Mouse (Mus musculus): ENCODE results near the gene Gatad2b. TPM values are rescaled to one million over a fixed set of nuclear protein-coding genes. Genes with fewer than 3 reads are reported as not detected.

Gatad2b gene
- total RNA-seq, 2 experiments from 2014 or later, result 90.0 to 112 TPM

DNA sequence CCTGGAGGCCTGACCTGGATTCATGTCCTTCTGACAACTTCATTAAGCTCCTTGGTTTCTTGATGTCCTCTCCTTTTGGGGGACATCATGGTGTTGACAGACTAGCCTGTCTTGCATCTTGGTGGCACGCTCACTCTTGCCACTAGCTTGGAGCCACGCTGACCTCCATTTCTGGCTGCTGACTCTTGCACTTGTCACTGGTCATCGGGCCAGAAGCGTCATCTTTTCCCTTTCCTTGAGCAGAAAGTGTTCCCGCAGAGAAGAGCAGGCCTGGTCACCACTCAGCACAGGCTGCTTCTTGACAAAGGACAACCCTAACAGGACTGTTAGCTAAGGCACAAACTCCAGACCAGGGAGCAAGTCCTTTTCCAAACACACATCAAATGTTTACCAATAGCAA is 113.4 kb downstream of the Gatad2b start:
- no peak for DNase-seq (ENCODE audit: extremely low spot score in 1 of 2, low spot score in 1 of 2)

DNA sequence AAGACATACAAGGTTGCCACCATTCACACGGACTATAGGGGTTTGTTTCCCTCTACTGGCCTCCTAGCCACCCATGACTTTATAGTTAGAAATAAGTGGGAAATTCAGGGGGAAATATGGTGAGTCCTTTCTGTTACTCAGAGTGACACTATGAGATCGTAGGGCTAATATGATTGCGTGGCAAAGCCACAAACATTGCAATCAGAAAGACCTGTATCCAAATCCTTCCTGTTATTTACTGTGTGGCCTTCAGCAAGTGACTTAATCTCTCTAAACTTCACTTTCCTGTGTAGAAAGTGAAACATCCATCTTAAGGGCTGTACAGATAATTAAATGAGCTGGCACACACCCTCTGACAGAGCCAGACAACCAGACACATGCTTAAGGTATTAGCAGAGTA is 115.7 kb downstream of the Gatad2b start:
- DNase-seq (ENCODE audit: extremely low spot score in 1 of 2, low spot score in 1 of 2), result no peak

DNA sequence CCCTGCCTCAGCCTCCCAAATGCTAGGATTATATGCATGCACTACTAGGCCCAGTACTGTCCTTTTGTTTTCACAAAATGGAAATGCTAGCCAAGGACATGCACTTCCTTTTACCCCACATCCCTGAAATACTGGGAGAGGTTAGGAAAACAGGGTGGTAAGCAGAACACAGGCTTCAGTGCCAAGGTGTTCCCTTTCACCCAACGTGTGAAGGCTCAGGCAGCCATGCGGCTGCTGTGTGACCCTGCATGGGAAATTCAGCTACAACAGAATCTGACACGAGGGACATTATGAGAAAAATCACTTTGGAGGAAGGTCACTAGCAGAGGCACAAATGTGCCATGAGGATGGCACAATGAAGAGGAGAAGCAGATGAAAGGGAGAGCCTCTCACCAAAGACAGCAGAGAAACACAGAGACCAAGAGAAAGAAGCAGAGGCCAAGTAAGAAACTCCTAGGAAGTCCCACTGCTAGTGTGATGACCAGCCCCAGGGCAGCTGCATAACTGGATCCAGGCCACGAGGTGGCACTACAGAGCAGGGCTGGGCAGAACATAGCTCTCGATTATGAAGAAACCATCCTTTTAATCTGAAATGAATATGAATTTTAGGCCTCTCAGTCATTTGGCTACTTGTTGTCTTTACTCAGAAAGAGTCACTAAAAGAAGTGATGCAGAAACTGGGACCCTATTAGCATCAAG is 119.5 kb downstream of the Gatad2b start:
- peak; percentile 51 to 72 for DNase-seq (ENCODE audit: extremely low spot score in 1 of 2, low spot score in 1 of 2)

DNA sequence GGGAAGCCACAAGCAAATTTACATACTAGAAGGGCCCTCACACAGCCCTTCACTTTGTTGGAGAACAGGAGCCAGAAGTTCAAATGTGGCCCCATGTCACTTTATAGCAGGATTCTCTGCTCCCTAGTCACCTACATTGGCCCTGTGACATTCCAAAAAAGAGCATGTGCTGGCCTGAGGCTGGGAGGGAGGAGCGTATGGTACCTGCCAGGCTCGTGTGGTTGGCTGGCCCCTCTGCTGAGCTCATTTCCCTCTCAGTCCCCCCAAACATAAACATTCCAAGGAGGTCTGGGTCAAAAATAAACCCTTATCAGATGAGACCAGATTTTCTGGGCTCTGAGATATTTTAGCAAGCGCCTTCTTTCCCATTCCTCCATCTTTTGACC is 120.0 kb downstream of the Gatad2b start:
- no peak for DNase-seq (ENCODE audit: extremely low spot score in 1 of 2, low spot score in 1 of 2)

Small RNA genes lying within 50 kb of the gene (microRNA-seq; reads per million reads assigned to microRNA genes)
- 0.37 to 1.4 reads per million in 2 experiments for gene Mir7012

Other genes with a start within 250 kb of the Gatad2b start
- 10 to 100 TPM; 88.7 to 91.7 TPM for gene 4933434E20Rik, start 241.5 kb upstream of the Gatad2b start, total RNA-seq (2021)
- gene Ubap2l, start 240.6 kb upstream of the Gatad2b start, total RNA-seq (2021), result 100 to 1,000 TPM; 144 to 181 TPM
- 100 to 1,000 TPM; 164 to 185 TPM for gene Tpm3, start 220.5 kb upstream of the Gatad2b start, total RNA-seq (2021)
- gene Nup210l, start 189.0 kb upstream of the Gatad2b start, total RNA-seq (2021), result under 1 TPM; 0.42 to 0.59 TPM
- gene Rps27, start 79.5 kb upstream of the Gatad2b start, total RNA-seq (2021), result 100 to 1,000 TPM; 806 to 871 TPM
- 1 to 10 TPM; 7.5 to 8.9 TPM for gene Rab13, start 79.5 kb upstream of the Gatad2b start, total RNA-seq (2021)
- 10 to 100 TPM; 42.4 to 43.4 TPM for gene Jtb, start 61.6 kb upstream of the Gatad2b start, total RNA-seq (2021)
- gene Creb3l4, start 49.7 kb upstream of the Gatad2b start, total RNA-seq (2021), result not detected
- 10 to 100 TPM; 49.9 to 51.1 TPM for gene Slc39a1, start 45.0 kb upstream of the Gatad2b start, total RNA-seq (2021)
- gene Crtc2, start 39.0 kb upstream of the Gatad2b start, total RNA-seq (2021), result 10 to 100 TPM; 27.9 to 39.0 TPM
- 10 to 100 TPM; 31.6 to 34.1 TPM for gene Dennd4b, start 28.0 kb upstream of the Gatad2b start, total RNA-seq (2021)
- 10 to 100 TPM; 13.7 to 17.1 TPM for gene Slc27a3, start 96.8 kb downstream of the Gatad2b start, total RNA-seq (2021)
- 10 to 100 TPM; 69.1 to 70.6 TPM for gene Ints3, start 140.4 kb downstream of the Gatad2b start, total RNA-seq (2021)
- 1 to 10 TPM; 4.7 to 5.0 TPM for gene Npr1, start 172.7 kb downstream of the Gatad2b start, total RNA-seq (2021)
- gene Ilf2, start 182.9 kb downstream of the Gatad2b start, total RNA-seq (2021), result 10 to 100 TPM; 81.2 to 87.4 TPM
- gene Snapin, start 197.9 kb downstream of the Gatad2b start, total RNA-seq (2021), result 10 to 100 TPM; 49.8 to 53.4 TPM
- 100 to 1,000 TPM; 159 to 166 TPM for gene Chtop, start 216.3 kb downstream of the Gatad2b start, total RNA-seq (2021)
- gene S100a1, start 221.2 kb downstream of the Gatad2b start, total RNA-seq (2021), result 100 to 1,000 TPM in 1 of 2 experiments, 10 to 100 TPM in 1; 92.6 to 106 TPM
- gene S100a13, start 221.3 kb downstream of the Gatad2b start, total RNA-seq (2021), result 10 to 100 TPM; 22.6 to 27.6 TPM
- gene S100a14, start 233.7 kb downstream of the Gatad2b start, total RNA-seq (2021), result under 1 TPM; 0.39 to 0.42 TPM
- gene S100a16, start 244.1 kb downstream of the Gatad2b start, total RNA-seq (2021), result 100 to 1,000 TPM; 101 to 107 TPM

Measured in layer of hippocampus, postnatal 25 days (tissue).